Mouse (Mus musculus) B cell, adult 2 months (primary cell): ENCODE results near the gene Olfr633.
"Not testable (repeated sequence)": the region's sequence is repeated elsewhere in the genome, so short reads cannot be mapped to it uniquely, and the experiment has no call there.

Source experiments
- DNase-seq, 2 experiments: peaks; one replicate each; pipeline ENCODE4 v3.0.0; 2022

Olfr633 gene

DNA sequence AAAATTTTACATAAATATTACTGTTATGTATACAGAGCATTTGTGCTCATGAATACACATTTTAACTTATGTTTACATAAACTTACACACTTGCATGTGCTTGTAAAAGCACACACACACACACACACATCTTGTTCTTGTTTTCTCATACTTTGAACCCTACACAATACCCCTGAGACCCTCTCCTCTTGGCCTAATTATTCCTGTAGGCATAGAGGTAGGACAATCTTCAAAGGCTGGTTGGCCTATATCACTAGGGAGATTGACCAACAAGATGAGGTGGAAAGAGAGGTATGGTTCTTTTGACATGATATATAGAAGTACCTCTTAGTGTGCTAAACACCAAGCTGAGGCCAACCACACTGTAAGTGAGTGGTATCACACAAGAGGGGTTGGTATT lies at the start of gene Olfr633:
Olfr633 (plus strand) TSS at position 301 of the 400 bp plus-strand sequence.
- DNase-seq: no peak

DNA sequence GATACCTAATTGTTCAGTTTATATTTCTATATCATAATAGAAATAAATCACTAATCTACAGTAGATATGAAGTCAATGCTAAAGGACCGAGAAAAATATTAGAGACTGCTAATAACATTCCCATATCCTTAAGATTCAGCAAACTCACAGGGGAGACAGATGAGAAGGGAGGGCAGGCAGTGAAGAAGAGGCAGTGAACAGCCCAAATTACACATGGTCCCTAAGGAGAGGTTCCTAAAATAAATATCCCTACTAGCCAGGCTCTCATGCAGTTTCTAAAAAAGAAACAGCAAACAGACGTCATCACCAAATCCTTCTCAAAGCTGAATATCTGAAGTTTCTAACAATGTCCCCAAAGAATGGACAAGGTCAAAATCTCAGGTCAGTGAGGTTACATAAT lies 41.0 kb upstream of the Olfr633 start, which contains the start of gene Olfr65:
Olfr65 (plus strand) TSS at position 301 of the 400 bp plus-strand sequence.
- no peak for DNase-seq

DNA sequence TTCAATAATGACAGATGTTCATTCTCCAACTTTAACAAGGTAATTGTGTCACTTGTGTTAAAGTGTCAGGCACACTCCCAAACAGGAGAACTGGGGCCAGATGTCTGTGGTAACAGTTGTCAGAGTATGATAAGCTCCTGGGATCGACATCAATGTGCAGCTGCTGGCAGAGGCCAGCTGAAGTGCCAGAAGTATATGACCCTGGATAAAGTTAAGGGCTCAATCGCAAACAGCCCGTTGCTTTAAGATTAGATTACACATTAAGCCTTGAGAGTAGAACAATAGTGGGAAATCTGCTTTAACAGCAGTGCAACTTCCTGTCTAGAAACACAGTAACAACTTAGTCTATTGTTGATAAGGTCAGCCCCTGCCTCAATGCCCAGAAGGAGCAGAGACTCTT lies 34.2 kb upstream of the Olfr633 start:
- DNase-seq: no peak

DNA sequence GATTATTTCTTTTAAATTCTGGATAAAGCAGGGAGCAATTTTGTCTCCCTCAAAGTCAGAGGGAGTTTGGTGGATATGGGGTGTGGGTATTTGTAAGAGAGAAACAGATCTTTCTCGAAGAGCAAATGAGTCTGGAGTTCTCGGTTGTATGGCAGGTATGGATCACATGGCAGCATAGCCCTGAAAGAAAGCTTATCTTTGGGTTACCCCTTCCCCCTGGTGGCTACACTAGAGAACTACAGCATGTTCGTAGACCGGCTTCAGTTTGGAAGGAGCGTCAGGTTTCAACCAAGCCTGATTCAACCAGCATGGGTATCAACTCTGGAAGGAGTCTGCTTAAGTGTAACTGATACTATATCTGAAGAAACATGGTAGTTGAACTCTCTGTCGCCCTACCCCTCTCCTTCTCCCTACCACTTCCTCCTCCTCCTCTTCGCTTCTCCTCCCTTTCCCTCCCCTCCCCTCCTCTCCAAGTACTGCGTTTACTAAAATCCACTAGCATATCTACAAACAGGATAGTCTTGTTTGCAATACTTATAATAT lies 31.2 kb upstream of the Olfr633 start:
- DNase-seq: peak in 1 of 2 experiments; percentile 2

DNA sequence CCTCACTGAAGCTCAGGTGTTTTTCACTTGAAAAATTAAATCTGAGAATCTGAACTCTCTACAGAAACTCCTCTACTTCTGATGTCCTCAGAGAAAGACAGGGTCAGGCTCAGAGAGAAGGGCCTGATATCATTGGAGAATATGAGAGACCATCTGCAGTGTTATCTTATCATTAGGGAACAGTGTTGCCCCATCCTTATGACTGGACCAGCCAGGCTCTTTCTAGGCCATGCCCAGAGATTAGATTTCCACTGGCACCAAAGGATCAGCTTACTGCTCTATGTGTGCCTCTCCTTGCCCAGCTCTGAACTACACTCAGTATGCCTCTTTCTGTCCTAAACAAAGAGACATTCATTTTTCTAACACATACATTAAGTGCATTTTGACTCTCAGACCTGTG lies 28.9 kb upstream of the Olfr633 start:
- DNase-seq: no peak

DNA sequence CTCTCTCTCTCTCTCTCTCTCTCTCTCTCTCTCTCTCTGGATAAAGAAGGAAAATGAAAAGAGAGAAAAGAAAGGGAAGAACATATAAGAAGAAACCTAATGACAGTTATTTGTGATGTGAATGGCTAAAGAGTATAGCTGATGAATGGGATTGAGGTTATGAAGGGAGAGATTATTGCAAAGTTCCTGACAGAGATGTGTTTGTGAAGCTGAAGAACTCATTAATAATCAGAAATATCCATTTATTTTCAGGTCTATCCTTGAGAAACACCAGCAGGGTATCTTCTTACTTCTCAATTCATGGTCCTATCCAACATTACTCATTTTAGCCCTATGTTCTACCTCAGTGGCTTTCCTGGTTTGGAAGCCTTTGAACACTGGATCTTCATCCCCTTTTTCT lies 15.7 kb upstream of the Olfr633 start, which contains the start of gene Olfr631:
Olfr631 (plus strand) TSS at position 301 of the 400 bp plus-strand sequence.
- DNase-seq: no peak

DNA sequence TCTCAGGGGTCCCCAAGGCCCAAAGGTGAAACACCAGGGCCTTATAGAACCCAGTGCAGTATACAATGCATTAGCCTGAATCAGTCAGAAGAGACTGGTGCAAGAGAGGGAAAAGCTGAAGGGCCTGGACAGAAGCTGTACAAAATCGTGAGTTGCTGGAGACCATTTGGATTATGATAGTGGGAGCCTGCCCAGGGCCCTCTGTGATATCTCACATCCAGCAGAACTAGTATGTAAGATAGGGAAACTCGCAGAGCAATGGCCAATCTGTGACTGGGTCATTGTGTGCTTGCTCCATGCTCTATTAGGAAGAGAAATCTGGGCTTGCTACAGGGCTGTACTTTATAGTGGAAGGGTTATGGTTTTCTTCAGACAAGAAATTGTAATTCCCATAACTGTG lies 10.0 kb upstream of the Olfr633 start, which contains the start of gene Olfr632:
Olfr632 (plus strand) TSS at position 84 of the 400 bp plus-strand sequence.
- no peak for DNase-seq

DNA sequence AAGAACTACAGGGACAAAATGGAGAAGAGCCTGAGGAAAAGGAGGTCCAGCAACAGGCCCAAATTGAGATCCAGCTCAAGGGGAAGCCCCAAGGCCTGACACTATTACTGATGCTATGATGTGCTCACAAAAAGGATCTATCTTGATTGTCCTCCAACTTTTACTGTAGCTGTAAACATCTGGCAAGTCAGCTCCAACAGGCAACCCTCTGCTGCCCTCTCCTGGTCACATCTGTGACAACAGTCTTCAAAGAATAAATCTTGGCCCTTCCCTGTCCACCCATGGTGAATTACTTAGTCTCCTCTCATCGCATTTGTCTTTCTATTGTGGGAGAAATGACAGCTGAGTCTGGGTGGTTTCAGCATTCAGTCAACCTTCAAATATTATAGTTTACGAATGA lies 1.5 kb upstream of the Olfr633 start:
- peak; percentile 65 for DNase-seq

DNA sequence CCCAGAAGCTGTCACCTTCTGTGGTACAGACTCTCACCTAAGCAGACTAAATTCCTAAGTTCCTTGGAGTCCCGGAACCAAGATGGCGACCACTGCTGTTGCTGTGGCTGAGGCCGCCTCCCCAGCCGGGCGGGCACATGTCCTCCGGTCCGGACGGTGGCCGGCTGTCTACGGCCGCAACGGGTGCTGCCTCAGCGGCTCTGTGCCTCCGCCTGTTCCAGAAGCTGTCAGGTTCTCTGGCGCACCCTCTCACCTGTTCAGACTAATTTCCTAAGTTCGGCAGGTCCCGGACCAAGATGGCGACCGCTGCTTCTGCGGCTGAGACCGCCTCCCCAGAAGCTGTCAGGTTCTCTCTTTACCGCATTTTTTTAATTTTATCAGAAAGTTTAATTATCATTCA lies 22.6 kb downstream of the Olfr633 start:
- DNase-seq: not testable (repeated sequence)

DNA sequence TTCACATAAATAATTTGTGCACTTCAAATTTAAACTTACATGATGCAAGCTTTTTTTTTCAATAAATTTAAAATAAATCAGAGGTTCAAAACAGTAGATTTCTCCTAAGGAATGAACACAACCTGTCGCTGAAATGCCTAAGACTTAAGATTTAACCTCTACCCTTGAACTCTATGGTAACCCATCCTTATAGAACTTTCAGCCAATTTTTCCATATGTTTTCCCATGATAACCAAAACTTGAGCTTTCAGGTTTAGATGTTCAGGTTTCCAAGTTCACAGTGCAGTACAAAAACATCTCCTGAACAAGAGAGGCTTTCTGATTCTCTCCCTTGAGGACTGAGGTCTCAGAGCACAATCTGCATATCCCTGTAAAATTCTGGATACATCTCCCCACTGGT lies 26.6 kb downstream of the Olfr633 start, which contains the start of gene Olfr635:
Olfr635 (plus strand) TSS at position 301 of the 400 bp plus-strand sequence.
- DNase-seq: no peak

DNA sequence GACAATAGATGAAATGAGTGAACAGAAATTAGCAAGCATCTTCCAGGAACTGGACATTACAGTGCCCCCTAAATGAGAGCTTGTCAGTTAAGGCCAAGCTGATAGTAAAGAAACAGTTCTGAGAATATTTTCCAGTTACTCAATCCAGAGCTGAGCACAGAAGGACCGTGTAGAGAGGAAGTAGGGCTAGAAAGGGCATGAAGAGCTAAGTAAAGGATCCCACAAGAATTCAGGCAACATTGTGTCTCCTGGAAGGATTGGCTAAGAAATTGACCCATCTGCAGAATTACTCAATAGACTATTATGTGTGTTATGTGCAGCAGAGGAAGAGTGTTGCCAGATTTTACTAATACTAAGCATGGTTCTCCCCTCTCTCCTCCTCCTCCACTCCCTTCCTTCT lies 27.5 kb downstream of the Olfr633 start:
- DNase-seq: no peak

DNA sequence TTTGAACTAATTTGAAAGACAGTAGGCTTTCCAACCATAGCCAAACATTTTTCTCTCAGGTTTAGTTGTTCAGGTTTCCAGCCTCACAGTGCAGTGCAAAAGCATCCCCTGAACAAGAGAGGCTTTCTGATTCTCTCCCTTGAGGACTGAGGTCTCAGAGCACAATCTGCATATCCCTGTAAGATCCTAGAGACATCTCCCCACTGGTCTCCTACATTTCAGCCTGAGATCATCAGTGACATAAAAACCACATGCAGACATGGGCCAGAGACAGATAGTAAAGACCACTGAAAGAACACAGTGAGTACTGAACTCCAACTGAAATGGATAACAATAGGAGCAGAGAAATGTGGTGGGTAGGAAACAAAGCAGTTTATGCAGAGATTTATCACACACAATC lies 54.2 kb downstream of the Olfr633 start, which contains the start of gene Olfr638:
Olfr638 (plus strand) TSS at position 301 of the 400 bp plus-strand sequence.
- no peak for DNase-seq
